Mouse (Mus musculus) erythroblast, adult 5-6 weeks (primary cell): ENCODE measurements around the gene 4930556J24Rik. TPM values are rescaled to one million over a fixed set of nuclear protein-coding genes. Genes with fewer than 3 reads are reported as not detected.
"Not testable (repeated sequence)": the region's sequence is repeated elsewhere in the genome, so short reads cannot be mapped to it uniquely, and the experiment has no call there.

Source experiments
- ATAC-seq: replicated peaks from 2 replicates; pipeline ENCODE4 v1.8.0; 2016; ENCODE audit warnings: moderate number of reproducible peaks, mild to moderate bottlenecking, moderate TSS enrichment, inconsistent platforms; ENCODE audit not compliant: poor library complexity, low FRiP score, severe bottlenecking
- total RNA-seq, 2 experiments: library from RNA; stranded (forward) in 1 of 2; stranded (reverse) in 1 of 2; fragments of 150-400 nt in 1 of 2; fragments of 200-764, 138-1000 nt in 1 of 2; gene quantifications; 2 replicates each; pipeline versions ENCODE4 v1.2.3 to v1.2.4; 2015 to 2017; ENCODE audit warnings: low replicate concordance in 2 of 2

4930556J24Rik gene
- total RNA-seq, 2 experiments from 2014 or later = not detected

DNA sequence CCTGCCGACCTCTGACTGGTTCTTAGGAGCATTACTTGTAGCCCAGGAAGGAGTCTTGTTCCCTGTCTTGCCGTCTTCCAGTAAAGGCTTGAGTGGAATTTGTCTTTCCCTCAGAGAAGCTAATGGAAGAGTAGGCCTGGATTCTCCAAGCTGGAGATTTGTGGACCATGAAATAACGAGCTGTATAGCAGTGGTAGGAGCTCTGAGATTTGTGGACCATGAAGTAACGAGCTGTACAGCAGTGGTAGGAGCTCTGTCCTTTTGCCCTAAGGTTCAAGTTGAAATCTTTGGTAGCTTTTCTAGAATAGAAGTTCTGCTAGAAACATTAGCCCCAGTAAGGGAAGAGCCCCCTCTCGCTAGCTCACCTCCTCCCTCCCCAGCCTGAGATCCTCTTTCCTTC is 1.8 kb upstream of the 4930556J24Rik start:
- no peak for ATAC-seq

DNA sequence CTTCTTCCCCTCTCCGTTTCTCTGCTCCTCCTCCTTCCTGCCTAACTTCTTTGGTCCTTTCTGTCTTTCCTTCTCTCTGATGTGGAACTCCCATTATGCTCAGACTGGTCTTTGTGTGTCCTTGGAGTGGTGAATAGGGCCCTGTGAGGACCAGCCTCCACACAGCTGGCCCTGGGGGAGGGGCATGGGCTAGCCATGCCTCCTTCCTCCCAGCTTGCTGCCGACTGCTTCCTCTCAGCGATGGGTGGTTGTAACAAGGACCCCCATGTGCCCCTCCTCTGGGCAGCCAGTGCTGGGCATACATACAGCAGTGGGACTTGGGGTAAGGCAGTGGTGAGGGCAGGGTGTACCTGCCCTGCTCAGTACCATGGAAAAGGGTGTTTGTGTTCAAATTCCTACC is 2.3 kb downstream of the 4930556J24Rik start:
- no peak for ATAC-seq

DNA sequence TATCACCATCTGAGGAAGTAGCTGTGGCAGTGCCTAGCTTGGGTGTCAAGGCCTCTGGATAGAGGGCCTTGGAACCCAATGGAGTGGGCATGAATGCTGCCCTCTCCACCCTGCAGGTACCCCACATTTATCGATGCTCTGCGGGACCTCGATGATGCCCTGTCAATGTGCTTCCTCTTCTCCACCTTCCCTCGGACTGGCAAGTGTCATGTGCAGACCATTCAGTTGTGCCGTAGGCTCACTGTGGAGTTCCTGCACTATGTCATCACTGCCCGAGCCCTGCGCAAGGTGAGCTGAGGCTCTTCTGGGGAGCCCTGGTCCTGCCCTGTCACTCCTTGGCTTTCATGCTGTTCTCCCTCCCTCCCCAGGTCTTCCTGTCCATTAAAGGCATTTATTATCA is 3.5 kb downstream of the 4930556J24Rik start:
- no peak for ATAC-seq

DNA sequence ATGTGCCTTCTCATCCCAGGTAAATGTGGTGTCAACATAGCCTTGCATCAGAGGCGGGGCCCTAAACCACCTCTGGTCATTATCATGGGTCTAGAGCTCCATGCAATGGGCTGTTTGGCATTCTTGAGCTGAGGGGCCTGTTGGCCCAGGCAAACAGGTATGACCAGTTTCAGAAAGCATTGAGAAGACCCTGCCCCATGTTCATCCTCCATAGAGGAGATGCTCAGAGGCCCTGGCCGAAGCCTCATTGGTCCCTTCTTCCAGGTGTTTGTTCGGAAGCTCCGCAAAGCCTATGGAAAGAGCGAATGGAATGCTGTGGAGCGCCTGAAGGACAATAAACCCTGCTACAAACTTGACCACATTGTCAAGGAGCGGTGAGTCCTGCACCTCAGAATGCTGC is 6.2 kb downstream of the 4930556J24Rik start:
- ATAC-seq = no peak

DNA sequence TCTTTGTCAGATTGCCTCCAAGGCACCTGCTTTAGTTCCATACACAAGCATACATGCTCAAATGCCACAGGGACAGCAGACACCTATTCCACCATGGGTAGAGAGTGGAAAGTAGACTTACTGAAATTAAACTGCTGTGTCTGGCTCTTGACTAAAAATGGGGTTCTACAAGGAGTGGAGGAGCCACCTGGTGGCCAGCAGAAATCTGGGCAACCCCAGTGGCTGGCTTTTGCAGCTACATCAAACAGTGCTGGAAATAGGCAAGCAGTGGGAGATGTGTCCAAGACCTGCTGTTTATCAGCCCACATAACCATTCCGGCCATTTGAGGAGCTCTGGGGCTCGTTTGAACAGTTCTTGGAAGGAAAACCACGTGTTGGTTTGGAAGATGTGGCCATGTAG is 6.7 kb downstream of the 4930556J24Rik start:
- no peak for ATAC-seq

DNA sequence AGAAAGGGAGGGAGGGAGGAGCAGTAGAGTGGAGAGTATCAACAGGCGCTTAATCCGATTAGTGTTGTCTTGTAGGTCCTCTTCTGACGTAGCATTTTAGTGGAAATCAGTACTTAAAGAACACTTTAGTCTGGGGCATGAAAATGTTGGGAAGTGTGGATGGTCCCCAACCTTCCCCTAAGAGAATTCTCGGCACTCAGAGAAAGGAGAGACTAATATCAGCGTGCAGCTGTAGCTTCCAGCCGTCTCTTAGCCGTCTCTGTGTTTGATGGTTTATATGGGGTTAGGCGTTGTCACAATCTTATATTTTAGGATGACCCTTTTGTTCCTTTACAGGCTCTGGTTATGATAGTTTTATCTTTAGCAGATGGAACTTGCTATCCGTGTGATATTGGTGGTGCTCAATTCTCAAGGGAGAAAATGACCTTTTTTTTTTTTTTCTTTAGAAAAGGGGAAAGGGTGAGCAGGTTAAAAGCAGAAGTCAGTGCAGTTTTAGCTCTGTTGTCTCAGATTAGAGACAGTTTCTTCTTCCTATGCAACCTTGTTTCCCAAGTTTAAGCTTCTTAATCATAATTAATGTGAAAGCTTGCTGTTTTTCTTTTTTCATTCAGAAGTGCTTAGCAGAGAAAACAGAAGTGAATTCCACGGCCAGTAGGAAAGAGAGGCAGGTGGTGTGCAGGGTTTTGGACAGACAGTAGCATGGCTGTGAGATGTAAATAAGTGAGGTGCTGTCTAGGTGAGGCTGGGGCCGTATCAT is 12.0 kb downstream of the 4930556J24Rik start:
- ATAC-seq = no peak

DNA sequence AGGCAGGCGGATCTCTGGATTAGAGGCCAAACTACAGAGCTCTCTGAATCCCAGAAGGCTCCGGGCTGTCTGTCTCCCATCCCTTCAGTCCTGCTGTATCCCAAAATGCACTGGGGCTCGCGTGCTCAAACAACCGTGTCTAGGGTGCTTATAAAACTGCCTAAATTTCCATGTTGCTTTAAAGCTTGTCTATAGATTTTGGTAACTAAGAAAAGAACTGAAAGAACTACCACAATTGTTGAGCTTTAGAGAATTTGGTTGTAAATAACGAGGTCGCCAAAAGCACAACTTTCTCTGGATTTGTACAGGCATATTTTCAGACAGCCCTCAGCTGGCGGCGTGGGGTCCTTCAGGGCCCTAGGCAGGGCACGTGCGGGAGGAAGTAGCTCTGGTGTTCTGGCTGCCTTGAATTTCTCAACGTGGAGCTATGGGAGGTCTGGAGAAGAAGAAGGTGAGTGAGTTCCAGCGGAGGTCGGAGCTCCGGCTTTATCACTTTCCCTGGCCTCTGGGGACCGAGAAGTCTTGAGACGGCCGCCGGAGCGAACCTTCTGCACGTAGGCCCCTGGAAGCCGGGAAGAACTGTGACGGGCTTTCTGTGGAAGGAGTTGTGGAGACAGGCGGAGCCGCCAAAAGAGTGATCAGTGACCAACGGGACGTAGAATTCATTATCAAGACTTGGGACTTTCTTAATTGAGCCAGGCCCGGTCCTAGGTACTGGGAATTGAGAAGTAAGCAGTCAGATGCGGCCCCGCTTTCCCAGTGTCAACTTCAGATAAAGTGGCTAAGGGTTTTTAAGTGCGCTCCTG is 12.8 kb downstream of the 4930556J24Rik start, which contains the start of gene Pes1:
TSS of gene Pes1 (plus strand) at position 366 of the 806 bp plus-strand sequence.
- peak; percentile 88 for ATAC-seq

DNA sequence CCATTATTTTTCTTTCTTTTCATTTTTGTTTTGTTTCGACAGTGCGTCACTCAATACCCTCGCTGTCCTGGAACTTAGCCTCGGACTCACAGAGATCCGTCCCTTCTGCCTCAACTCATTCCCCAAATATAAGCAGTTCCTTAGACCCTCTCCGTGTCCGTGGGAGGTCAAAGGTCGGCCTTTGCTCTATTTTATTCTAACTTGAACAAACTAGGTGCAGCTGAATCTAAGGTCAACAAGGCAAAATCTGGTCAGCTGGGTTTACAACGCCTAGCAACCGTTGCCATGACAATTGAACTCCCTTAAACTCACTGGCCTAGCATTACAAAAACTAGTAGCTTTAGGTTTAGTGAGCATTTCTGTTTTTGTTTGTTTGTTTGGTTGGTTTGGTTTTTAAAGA is 13.4 kb downstream of the 4930556J24Rik start:
- no peak for ATAC-seq

DNA sequence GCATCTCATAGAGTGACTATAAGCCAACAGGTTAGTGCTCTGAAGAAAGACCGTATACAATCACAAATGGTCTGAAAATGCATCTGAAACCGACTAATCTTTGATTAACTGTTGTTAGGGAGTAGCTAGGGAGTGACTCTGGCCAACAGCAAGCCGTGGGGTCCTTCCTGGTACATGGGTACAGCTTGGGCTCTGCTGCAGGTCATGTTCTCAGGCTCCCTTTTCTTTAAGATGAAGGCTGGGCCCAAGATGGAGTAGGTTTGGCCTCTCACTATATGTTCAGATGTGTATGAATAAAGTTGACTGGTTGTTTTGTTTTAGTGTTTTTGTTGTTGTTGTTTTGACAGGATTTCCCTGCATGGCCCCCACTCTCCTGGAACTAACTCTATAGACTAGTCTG is 14.8 kb downstream of the 4930556J24Rik start:
- ATAC-seq = no peak

DNA sequence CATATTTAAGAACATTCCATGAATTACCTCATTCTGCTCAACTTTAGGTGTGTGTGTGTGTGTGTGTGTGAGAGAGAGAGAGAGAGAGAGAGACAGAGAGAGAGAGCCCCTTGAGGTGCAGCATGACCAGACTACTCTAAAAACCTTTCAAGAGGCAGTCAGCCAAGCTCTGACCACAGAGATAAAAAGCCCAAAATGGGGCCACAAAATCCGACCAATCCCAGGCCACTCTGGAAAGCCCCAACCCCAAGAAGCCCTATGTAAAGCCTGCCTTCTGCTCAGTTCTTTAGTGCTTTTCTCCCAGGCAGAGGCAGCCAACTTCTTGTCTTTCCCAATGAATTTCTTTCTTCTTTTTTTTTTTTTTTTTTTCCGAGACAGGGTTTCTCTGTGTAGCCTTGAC is 15.7 kb downstream of the 4930556J24Rik start:
- no peak for ATAC-seq

DNA sequence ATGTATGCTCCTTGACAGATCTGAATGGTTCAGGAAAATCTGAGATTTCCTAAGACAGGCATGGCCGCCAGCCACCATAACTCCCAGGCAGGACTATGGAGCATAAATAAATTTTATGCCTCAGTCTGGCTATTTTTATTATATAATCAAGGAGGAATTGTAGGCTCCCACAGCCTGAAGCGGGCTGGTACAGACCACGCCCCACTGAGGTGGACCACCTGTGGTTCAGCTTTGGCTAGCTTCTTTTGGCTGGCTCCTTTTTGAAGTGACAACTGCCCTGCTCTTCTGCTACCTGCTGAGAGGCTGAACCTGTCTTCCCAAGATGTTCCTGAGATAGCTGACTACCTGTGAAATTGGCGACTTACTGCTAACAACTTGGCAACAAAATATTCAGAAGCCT is 21.2 kb downstream of the 4930556J24Rik start:
- ATAC-seq = not testable (repeated sequence)

DNA sequence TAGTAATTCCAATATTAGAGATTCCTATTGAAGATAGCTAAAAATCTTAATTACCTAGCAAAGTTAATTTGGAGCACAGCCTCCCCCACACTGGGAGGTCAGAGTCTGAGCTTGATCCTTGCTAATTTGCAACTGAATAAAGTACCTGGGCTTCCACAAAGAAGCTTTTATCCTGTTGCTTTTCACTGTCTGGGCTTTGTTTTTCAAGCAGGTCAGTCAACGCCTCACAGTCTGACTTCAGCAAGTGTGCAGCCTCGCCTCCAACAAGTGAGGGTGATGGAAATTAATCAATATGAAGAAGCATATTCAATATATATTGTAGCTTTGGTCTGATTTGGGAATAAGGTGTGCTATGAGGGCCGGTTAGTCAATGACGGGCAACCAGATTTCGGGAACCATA is 21.7 kb downstream of the 4930556J24Rik start:
- ATAC-seq = not testable (repeated sequence)

DNA sequence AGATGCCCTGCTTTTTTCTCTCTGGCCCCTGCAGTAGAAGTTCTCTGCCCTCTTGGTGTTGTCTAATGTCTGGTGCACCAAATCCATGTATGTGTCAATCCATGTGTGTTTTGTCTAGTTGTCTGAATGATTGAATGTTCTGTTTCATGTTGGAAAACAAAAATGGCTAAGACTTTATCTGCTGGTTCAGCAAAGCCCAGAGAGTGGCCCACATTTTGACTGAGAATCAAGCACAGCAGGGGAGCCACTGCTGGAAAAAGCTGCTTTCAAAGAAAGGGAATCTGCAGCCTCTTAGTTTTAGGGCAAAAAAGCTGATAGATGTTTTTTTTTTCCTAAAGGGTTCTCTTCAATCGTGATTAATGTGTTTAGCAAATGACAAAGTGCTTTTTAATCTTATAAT is 30.2 kb downstream of the 4930556J24Rik start:
- ATAC-seq = no peak

DNA sequence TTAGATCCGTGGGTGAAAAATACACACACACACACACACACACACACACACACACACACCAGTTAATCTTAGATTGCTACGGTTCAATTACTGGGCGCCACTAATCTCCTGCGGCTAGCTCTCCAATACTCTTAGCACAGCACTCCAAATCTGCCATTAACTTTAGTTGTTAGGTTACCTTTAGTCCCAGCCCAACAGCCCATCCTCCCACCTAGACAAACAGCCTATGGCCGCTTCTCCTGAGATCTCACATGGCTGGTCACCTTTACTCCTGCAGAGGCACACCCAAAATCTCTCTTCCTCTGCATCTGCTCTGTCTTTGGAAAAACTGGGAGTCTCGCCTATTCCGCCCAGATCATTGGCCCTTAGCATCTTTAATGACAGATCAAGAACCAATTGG is 35.2 kb downstream of the 4930556J24Rik start:
- ATAC-seq = no peak

DNA sequence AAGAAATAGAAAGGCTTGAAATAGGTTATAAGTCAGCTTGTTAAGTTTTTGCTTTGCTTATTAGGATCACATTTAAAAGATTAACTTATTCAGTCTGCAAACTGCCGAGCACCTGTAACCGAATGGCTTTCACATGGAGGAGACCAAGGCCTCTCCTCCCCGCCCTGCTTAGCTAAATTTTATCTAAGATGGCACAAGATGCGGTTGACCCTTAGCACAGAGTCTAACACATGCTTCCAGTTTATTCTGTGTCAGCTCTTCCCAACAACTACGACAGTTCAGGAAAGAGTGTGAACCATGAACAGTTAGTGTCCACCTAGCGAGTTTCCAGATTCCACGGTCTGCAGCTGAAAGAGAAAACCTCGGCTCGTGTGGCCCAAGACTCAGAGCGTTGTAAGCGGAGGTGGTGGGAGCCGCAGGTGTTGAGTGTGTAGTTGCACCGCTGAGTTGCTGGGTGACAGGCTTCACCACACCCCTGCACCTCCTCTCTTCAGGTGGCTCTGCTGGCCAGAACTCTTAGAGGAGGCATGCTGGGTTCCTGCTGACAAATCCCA is 39.2 kb downstream of the 4930556J24Rik start:
- ATAC-seq = no peak

DNA sequence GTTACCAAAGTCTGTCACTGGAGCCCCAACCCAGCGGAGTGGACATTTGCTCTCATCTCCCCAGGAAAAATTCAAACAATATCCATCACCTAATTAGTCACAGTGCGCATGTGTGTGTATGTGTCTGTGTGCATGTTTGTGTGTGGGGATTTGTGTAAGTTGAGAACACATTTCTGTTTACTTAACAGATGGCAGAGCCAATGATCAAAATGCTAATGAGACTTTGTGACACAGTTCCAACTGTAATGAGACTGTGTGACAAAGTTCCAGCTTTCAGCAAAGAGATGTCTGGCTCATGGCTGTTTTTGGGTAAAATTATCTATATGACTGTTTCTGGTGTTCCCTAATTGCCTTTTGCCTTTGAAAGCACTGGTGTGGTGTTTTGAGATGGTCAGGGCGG is 40.3 kb downstream of the 4930556J24Rik start:
- ATAC-seq = no peak

DNA sequence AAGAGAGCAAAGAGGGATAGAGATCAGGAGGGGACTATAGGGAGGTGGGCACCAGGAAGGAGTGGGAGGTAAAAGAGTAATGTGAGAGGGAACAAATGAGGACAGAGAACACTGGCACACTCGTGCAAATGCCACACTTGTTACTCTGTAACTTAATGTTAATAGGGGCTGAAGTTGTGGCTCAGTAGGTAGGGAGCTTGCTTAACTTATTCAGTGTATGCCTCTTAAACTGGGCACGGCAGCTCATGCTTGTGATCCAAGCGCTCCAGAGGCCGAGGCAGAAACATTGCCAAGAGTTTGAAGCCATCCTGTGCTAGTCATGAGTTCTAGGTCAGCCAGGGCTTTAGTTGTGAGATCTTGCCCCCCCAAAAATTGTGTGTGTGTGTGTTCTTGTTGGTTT is 41.4 kb downstream of the 4930556J24Rik start:
- ATAC-seq = no peak

DNA sequence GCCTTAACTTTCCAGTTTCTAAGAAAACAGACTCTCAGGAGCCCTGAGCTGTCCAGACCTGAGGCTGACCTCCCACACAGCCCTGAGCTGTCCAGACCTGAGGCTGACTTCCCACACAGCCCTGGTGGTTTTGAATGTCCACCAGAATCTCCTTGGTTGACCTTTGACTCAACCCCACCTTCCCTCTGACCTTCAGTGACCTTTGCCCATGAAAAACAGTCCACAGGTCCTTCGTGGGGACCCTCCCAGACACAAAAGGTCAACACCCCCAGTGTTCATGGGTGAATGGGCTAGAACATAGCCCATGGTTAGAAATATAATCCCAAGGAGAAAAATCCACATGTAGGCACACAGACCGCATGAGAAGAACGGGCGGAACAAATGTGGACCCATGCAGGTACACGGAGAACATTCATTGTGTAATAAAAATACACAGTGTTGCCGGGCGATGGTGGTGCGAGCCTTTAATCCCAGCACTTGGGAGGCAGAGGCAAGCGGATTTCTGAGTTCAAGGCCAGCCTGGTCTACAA is 42.8 kb downstream of the 4930556J24Rik start:
- no peak for ATAC-seq

DNA sequence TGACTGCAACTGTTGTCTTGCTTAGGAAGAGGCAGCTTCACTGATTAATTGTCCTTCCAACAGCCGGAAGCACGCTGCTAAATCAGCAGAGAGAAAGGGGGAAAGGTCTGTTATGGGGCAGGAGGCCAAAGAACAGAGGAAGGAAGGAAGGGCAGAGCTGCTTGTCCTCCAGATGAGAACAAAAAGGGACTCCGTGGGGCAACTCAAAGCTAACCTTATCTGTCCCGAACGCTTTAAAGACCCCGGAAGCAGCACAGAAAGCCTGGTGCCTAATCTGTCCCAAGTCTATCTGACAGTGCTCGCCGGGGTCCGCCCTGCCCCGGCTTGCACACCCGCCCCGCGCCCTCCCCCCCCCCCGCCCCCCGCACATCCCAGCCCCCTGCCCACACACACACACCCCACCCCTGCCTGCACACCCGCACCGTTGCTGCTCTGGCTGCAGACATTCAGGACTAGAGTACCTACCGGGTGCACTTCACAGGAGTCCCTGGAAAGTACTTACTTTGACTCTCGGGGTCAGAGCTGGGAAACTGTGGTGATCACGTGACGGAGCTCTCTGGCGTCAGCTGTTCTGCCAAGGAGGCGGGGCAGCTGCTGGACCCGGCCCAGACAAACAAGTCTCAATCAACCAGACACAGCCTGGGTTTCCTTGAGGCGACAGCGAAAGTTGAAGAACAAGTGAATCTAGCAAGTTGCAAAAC is 44.9 kb downstream of the 4930556J24Rik start, which contains the start of gene Tcn2:
TSS of gene Tcn2 (minus strand) at position 649 of the 701 bp plus-strand sequence.
- peak; percentile 54 for ATAC-seq

DNA sequence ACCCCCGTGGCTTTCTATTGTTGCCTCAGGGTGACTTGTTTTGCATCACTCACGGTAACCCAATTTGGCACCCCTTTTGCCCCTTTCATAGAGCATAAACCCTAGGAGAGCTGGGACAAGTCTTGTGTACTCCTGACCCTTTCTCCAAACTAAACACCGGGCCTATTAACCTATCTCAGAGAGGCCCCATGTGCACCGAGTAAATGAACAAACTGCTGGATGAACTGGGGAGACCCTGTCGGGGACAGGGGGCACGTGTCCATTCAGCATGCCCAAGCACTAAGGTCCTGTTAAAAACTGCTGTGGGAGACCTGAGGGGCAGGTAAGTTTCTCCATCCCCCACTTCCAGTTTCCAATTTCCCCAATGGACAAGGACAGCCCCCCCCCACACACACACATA is 45.6 kb downstream of the 4930556J24Rik start:
- no peak for ATAC-seq
